Mouse (Mus musculus) WW6 (cell line): ENCODE data around the gene Pklr.

Experiments used
- DNase-seq: peaks from one replicate; pipeline ENCODE4 v3.0.0-alpha.2; 2013; ENCODE audit warnings: low read depth, low spot score

Gene Pklr

DNA sequence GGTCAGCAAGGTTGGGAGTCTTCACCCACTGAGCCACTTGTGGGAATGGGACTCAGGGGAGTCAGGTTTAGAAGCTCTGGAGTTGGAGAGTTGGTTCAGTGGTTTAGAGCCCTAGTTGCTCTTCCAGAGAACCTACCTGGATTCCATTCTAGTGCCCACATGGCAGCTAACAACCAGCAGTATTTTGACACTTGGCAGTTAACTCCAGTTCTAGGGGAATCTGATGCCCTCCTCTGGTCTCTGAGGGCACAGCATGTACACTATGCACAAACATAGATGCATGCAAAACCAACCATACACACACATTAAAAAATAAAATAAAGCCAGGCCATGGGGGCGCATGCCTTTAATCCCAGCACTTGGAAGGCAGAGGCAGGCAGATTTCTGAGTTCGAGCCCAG is 57.9 kb downstream of the Pklr start:
- no peak for DNase-seq
